Mouse (Mus musculus) olfactory bulb, adult 2 months (tissue): ENCODE data around the gene Uty.

Experiments used
- CTCF ChIP-seq: fragments of 200-500 bp; IDR thresholded peaks from 2 replicates; pipeline ENCODE4 v1.5.1; 2012; ENCODE audit warnings: low read depth, mild to moderate bottlenecking, low read length, moderate library complexity; ENCODE audit not compliant: insufficient read depth
- POLR2A ChIP-seq: fragments of 200-500 bp; IDR thresholded peaks from 2 replicates; pipeline ENCODE4 v1.6.1; 2012; ENCODE audit warnings: mild to moderate bottlenecking, low read depth, low read length, moderate library complexity; ENCODE audit not compliant: insufficient read depth

DNA sequence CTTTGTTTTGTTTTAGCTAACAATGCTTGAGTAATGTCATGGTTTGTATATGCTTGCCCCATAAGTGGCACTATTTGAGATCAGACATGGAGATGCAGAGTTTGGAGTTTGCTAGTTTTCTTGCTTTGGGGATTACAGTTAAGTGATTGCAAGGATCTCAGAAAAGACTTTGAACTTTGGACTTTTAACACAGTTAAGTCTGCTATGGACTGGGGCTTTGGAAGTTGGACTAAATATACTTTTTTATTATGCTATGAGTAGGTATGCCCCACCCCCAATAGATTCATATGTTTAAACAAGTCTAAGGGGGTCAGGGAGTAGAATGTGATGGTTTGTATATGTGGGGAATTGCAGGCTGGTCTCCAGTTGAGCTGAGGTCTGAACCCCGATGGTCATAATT, 67.1 kb downstream of the Uty start:
- TF ChIP-seq CTCF, result no peak
- no peak for TF ChIP-seq POLR2A
